Mouse (Mus musculus): ENCODE measurements around the gene Atg9a. TPM values are rescaled to one million over a fixed set of nuclear protein-coding genes. Genes with fewer than 3 reads are reported as not detected.
A peak's percentile ranks its signal among the peaks of the same experiment; 100 is the strongest.

The Atg9a gene
- total and polyA plus RNA-seq, 3 experiments = 7.8 to 26.1 TPM; not detected in 1

DNA sequence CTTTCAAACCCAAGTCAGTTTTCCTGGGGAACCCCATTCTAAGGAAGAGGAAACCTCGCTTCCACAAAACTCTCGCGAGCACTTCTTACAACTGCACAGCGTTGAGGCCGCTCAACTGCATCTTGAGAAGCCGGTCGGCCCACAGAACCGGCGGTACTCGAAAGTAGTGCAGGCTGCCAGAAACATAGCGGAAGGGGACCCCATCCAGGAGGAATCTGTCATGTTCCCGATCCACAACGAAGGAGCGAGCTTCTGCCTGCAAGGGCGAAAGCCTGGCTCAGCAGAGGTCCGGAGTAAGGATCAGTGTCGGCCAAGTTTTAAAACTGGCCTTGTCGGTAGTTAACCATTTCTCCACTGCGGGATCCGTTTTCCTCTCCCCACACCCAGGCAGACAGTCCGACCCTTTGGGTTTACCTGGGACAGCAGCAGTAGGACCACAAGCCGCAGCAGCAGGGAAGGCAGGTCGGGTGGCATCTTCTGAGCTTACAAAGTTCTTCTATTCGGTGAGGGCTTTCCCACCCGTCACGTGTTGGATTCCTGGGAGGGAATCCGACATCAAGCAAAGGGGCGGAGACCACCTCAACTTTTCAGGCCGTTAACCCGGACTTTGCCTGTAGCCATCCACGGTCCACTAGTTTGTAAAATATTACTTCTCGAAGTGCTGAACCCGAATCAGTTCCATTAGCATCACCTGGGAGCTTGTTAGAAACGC, 17.1 kb upstream of the Atg9a start (continued):
- TF ChIP-seq EP300 (IDR thresholded peaks at IDR 0.05; ENCODE audit: low read depth in 1 of 2, low read length in 2 of 2) (no peak), GATA1 (IDR thresholded peaks at IDR 0.05; ENCODE audit: low read depth, low read length) (no peak), MAFK (IDR thresholded peaks at IDR 0.05; ENCODE audit: borderline replicate concordance, low read depth, low read length) (no peak), RCOR1 (IDR thresholded peaks at IDR 0.05; ENCODE audit: low read depth, low read length) (no peak), MAX (IDR thresholded peaks at IDR 0.05; ENCODE audit: low read length) (peak; percentile 87), MAZ (IDR thresholded peaks at IDR 0.05; ENCODE audit: low read depth, low read length) (no peak), POLR2A (IDR thresholded peaks at IDR 0.05; ENCODE audit: control insufficient read depth in 1 of 2, insufficient read depth in 1 of 2, low read depth in 1 of 2, low read length in 2 of 2, poor library complexity in 1 of 2) (peak; percentile 85 to 89), GABPA (IDR thresholded peaks at IDR 0.05; ENCODE audit: low read depth, low read length) (no peak), MXI1 (IDR thresholded peaks at IDR 0.05; ENCODE audit: low read depth, low read length) (peak; percentile 80), SMC3 (IDR thresholded peaks at IDR 0.05; ENCODE audit: low read depth, low read length) (no peak), BHLHE40 (IDR thresholded peaks at IDR 0.05; ENCODE audit: borderline replicate concordance, low read depth, low read length) (peak; percentile 60)

DNA sequence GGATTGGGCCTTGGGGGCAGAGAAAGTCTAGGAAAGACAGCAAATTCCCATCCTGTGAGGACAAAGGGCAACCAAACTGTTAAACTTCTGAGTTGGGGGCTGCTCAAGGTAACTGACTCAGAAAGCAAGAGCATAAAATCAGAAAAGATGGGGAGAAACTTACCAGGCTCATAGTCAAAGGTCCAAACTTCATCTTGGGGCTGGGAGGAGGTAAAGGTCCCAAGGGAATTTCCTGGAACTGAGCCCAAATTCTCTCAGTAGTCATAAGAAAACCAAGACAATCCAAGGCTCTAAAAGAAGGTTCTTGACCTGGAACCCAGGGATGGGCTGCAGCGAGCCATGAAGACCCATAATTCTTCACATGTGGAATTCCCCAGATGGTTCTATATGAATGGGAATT, 9.2 kb upstream of the Atg9a start:
- no peaks in the 10 kb centered on the region for H3K4me1 ChIP-seq (ENCODE audit: control insufficient read depth in 1 of 2, insufficient read depth in 2 of 2, low read length in 2 of 2)
- TF ChIP-seq ZMIZ1 (IDR thresholded peaks at IDR 0.05; ENCODE audit: low read depth, low read length) = no peak
- no peak for TF ChIP-seq GABPA (IDR thresholded peaks at IDR 0.05; ENCODE audit: low read depth, low read length)
- TF ChIP-seq E2F4 (IDR thresholded peaks at IDR 0.05; ENCODE audit: borderline replicate concordance, low read depth, low read length) = no peak
- no peak for TF ChIP-seq ELF1 (IDR thresholded peaks at IDR 0.05; ENCODE audit: low read depth, low read length)
- TF ChIP-seq EP300 (IDR thresholded peaks at IDR 0.05; ENCODE audit: low read depth in 1 of 2, low read length in 2 of 2) = no peak
- TF ChIP-seq ZC3H11A (IDR thresholded peaks at IDR 0.05; ENCODE audit: low read depth, low read length) = no peak
- no peak for TF ChIP-seq BHLHE40 (IDR thresholded peaks at IDR 0.05; ENCODE audit: borderline replicate concordance, low read depth, low read length)
- TF ChIP-seq SIN3A (IDR thresholded peaks at IDR 0.05; ENCODE audit: low read length) = no peak
- no peak for TF ChIP-seq MAX (IDR thresholded peaks at IDR 0.05; ENCODE audit: low read length)
- no peak for TF ChIP-seq NRF1 (IDR thresholded peaks at IDR 0.05; ENCODE audit: insufficient read depth, low read depth, low read length, poor library complexity, severe bottlenecking)
- TF ChIP-seq MAFK (IDR thresholded peaks at IDR 0.05; ENCODE audit: borderline replicate concordance, low read depth, low read length) = no peak
- no peak for TF ChIP-seq CTCF (IDR thresholded peaks at IDR 0.05 in 2 of 3, conservative IDR thresholded peaks at IDR 0.05 in 1 of 3; ENCODE audit: control insufficient read depth in 1 of 3, insufficient read depth in 1 of 3, low read depth in 2 of 3, low read length in 3 of 3, poor library complexity in 1 of 3, severe bottlenecking in 1 of 3)
- no peak for TF ChIP-seq UBTF (IDR thresholded peaks at IDR 0.05; ENCODE audit: borderline replicate concordance, insufficient read depth, low read depth, low read length)
- no peak for TF ChIP-seq MXI1 (IDR thresholded peaks at IDR 0.05; ENCODE audit: low read depth, low read length)
- no peak for TF ChIP-seq MYC (IDR thresholded peaks at IDR 0.05; ENCODE audit: low read depth, low read length)
- no peak overlapping the region for H3K9ac ChIP-seq (ENCODE audit: control insufficient read depth, low read depth, low read length, poor library complexity, severe bottlenecking)
- H3K36me3 ChIP-seq (ENCODE audit: control insufficient read depth in 1 of 2, insufficient read depth in 2 of 2, low read length in 2 of 2) = no peaks in the 10 kb centered on the region; a peak in 1 of 4 replicates
- H3K9me3 ChIP-seq (replicated peaks; ENCODE audit: insufficient read depth, low read length) = no peaks in the 10 kb centered on the region
- H3K79me2 ChIP-seq (ENCODE audit: control insufficient read depth, insufficient read depth, low read length, poor library complexity) = no peaks in the 10 kb centered on the region
- no peak overlapping the region for H3K4me3 ChIP-seq (ENCODE audit: control insufficient read depth in 1 of 2, insufficient read depth in 1 of 2, low read depth in 2 of 2, low read length in 2 of 2)
- no peaks in the 10 kb centered on the region for H3K27me3 ChIP-seq (ENCODE audit: control insufficient read depth in 1 of 2, insufficient read depth in 2 of 2, low read length in 2 of 2)
- no peak overlapping the region for H3K27ac ChIP-seq (ENCODE audit: control insufficient read depth, low read depth, low read length)
- DNase-seq (ENCODE audit: low read depth, low spot score) = no peak
